Comparison of ENCODE assay signal across 13 mouse cellular contexts in the genomic region with DNA sequence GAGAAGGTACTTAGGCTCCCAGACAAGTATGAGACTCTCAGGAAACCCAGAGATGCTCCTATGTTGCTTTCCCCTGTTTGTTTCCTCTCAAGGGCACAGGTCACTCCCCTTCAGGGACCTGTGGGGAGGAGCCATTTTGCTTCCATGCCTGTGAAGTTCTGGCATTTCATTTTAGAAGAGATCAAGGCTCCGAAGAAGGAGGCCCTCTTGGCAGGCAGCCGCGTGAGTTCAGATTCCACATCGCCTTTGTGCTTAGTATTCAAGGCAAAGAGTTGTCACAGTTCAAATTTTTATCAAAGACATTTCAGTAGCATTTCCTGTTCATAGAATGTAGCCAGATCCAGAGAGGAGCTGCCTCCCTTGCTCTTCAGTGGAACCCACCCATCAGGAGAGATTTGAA.
DNase-seq lines count a peak whose midpoint lies in the region; ATAC-seq lines count a peak whose summit lies in the region.
"Had no signal": no experiment of that assay in that cellular context is flagged by ENCODE, and none has a peak within 500 bp of the region (broad histone marks: within the 10 kb centered on the region; RNA-seq: fewer than 3 reads in every experiment).

No protein-coding gene starts in this region.

- 0 out of 2 replicates have a peak, but pooled peaks cover 3% of the 10 kb centered on the region for H3K4me1 ChIP-seq in hindbrain, embryonic 12.5 days
- H3K4me1 ChIP-seq: limb, embryonic 12.5 days; stomach, embryonic 15.5 days had no signal

- DNase-seq in left cerebral cortex, postnatal 4 days, result peak; percentile 45
- DNase-seq in left cerebral cortex, postnatal 14 days (ENCODE audit: low spot score in 2 of 2), result no peak
- peak; percentile 33 for DNase-seq in gastrocnemius, postnatal 14 days
- peak; percentile 17 to 23 for DNase-seq in kidney, adult 8-10 months
- DNase-seq in lung, postnatal 25 days (ENCODE audit: low spot score), result peak; percentile 5
- DNase-seq in cerebellum, adult 11-12 months, result no peak
- DNase-seq: forebrain, postnatal 0 days; right cerebral cortex, postnatal 4 days had no signal

- WGBS in hindbrain, embryonic 12.5 days, result 77% methylated on average over 4 of the region's 4 CpGs

- H3K36me3 ChIP-seq in hindbrain, embryonic 12.5 days, result no peaks in the 10 kb centered on the region
- H3K36me3 ChIP-seq: heart, embryonic 13.5 days; limb, embryonic 12.5 days; stomach, embryonic 15.5 days had no signal

- no peak overlapping the region for H3K9ac ChIP-seq in hindbrain, embryonic 12.5 days
- H3K9ac ChIP-seq: forebrain, postnatal 0 days; heart, embryonic 13.5 days; limb, embryonic 12.5 days; stomach, embryonic 15.5 days had no signal

- no peaks in the 10 kb centered on the region for H3K27me3 ChIP-seq in hindbrain, embryonic 12.5 days
- H3K27me3 ChIP-seq: heart, embryonic 13.5 days; limb, embryonic 12.5 days; stomach, embryonic 15.5 days had no signal

- no peak overlapping the region for H3K4me3 ChIP-seq in hindbrain, embryonic 12.5 days
- H3K4me3 ChIP-seq: heart, embryonic 13.5 days; limb, embryonic 12.5 days; stomach, embryonic 15.5 days had no signal

- intact Hi-C loops in left cerebral cortex, postnatal 4 days (cut with DNase I), result no loop called here
- intact Hi-C loops in left cerebral cortex, postnatal 14 days (cut with DNase I), result no loop called here
- intact Hi-C loops in gastrocnemius, postnatal 14 days (cut with DNase I; ENCODE audit: low total_unique reads), result no loop called here

- H3K9me3 ChIP-seq in hindbrain, embryonic 12.5 days (replicated peaks), result no peaks in the 10 kb centered on the region
- H3K9me3 ChIP-seq: limb, embryonic 12.5 days; stomach, embryonic 15.5 days had no signal

- H3K4me2 ChIP-seq in hindbrain, embryonic 12.5 days (replicated peaks), result no peak overlapping the region
- H3K4me2 ChIP-seq: heart, embryonic 13.5 days; limb, embryonic 12.5 days; stomach, embryonic 15.5 days had no signal

- no peak for ATAC-seq in hindbrain, embryonic 12.5 days (ENCODE audit: low FRiP score)
- ATAC-seq: forebrain, postnatal 0 days; hindbrain, postnatal 0 days had no signal

- H3K27ac ChIP-seq in hindbrain, embryonic 12.5 days, result no peak overlapping the region
- H3K27ac ChIP-seq: heart, embryonic 13.5 days; hindbrain, postnatal 0 days; limb, embryonic 12.5 days; stomach, embryonic 15.5 days had no signal

Comparison
In these comparisons a context has a peak if more than half of its experiments do, and no peak if none do; other contexts are left out.
1. DNase-seq: peak in left cerebral cortex, postnatal 4 days (single experiment), gastrocnemius, postnatal 14 days (single experiment), kidney, adult 8-10 months (2 of 2) and lung, postnatal 25 days (single experiment); none in left cerebral cortex, postnatal 14 days (0 of 2) and cerebellum, adult 11-12 months (single experiment).